Mouse (Mus musculus) frontal cortex, postnatal 10 days (tissue): ENCODE measurements at regions not wholly inside any gene's neighbourhood (a gene's known extent, or its start where the extent isn't known, plus 50 kb on each side); places are given as distances from the start of the nearest gene placed in this dataset.
A peak's percentile ranks its signal among the peaks of the same experiment; 100 is the strongest.
"Not testable (repeated sequence)": the region's sequence is repeated elsewhere in the genome, so short reads cannot be mapped to it uniquely, and the experiment has no call there.

Experiments
- DNase-seq, 2 experiments: peaks; one replicate each; pipeline ENCODE4 v3.0.0; 2022; ENCODE audit warnings: low spot score in 2 of 2, mixed read lengths in 1 of 2

DNA sequence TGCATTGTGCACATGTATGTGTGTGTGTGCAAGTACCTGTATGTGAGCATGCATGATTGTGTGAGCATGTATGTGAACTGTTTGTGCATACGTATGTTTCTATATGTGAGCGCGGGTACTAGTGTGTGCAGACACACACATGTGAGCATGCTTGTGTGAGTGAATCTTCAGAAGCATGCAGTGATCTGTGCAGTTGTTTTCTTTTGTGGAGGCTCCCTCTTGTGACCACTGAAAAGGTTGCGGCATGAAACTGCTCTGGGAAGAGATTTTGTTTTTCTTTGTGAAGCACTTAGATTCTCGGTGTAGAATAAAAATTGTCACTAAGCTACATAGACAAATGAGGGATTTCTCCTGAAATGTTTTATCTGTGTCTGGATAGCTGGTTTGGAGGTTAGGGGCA lies 189.2 kb upstream of the Rapgef5 start:
- not testable (repeated sequence) for DNase-seq

DNA sequence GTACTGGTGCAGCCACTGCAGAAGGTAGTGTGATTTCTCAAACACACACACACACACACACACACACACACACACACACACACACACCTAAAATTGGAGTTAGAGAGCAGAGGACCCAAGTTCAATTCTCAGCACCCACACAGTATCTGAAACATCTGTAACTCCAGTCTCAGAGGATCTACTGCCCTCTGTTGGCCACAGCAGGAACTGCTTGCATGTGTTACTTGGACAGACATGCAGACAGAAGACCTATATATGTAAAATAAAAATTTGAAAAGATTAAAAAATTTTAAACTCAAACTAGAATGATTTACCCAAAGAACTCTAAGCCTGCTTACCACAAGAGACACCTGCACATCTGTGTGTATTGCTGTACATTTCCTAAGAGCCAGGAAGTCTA lies 185.9 kb upstream of the Rapgef5 start:
- DNase-seq, result no peak

DNA sequence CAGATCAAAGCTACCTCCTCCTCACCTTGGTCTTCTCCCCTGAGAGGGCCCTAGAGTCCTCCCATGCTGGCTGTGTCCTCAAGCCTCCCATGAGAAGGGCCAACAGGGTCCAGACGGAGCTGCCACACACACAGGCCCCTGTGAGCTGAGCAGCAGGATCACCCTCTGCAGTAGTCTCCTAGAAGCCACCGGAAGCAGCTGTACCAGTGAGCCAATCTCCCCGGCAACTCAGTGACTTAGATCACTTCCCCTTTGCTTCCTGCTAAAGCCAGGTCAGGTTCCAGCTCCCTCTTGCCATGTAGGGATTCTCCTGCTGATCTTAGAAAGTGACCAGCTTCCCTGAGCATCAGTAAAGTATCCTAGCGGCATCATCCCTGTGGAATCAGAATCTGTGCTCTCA lies 179.4 kb upstream of the Rapgef5 start:
- no peak for DNase-seq

DNA sequence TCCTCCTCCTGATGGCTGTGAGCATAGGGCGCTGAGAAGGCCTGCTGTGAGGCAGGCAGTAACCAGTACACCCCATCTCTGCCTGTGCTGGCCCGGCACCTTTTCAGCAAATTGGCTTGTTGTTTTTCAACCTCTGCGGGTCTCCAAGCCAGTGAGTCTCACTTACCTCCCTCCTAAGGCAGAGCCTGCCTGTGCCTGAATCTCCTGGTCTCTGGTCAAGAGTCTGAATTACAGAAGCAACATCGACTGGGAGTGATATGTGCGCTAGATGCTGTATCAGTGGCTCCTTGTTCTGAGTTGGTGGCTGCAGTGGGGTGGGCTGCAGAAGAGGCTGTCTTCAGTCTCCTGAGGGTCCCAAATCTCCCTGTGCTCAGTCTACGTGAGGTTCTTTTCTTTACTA lies 174.0 kb upstream of the Rapgef5 start:
- DNase-seq, result no peak

DNA sequence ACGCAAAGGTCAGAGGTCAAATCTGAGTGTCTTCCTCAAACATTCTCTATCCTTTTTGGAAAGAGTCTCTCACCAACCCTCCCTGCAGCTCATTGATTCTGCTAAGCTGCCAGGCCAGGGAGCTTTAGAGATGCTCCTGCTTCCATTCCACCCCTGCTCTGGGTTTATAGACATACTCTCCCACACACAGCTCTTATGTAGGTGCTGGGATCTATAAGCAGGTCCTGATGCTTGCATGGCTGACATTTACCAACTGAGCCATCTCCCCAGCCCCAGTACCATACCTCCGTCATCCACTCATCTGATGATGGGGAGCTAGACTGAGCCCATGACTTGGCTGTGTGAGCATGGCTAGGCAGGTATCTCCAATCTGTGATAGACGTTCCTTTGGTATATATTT lies 173.2 kb upstream of the Rapgef5 start:
- no peak for DNase-seq

DNA sequence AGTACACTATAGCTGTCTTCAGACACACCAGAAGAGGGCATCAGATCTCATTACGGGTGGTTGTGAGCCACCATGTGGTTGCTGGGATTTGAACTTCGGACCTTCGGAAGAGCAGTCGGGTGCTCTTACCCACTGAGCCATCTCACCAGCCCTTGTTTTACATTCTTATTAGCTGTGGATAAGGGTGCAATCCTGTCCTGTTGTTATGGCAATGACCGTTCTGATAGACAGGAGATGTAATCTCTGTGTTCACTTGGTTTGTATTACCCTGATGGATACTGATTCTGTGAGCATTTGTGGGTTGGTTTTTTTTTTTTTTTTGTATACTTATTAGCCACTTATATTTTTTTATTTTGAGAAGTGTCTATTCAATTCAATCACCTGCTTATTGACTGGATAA lies 172.7 kb upstream of the Rapgef5 start:
- not testable (repeated sequence) for DNase-seq

DNA sequence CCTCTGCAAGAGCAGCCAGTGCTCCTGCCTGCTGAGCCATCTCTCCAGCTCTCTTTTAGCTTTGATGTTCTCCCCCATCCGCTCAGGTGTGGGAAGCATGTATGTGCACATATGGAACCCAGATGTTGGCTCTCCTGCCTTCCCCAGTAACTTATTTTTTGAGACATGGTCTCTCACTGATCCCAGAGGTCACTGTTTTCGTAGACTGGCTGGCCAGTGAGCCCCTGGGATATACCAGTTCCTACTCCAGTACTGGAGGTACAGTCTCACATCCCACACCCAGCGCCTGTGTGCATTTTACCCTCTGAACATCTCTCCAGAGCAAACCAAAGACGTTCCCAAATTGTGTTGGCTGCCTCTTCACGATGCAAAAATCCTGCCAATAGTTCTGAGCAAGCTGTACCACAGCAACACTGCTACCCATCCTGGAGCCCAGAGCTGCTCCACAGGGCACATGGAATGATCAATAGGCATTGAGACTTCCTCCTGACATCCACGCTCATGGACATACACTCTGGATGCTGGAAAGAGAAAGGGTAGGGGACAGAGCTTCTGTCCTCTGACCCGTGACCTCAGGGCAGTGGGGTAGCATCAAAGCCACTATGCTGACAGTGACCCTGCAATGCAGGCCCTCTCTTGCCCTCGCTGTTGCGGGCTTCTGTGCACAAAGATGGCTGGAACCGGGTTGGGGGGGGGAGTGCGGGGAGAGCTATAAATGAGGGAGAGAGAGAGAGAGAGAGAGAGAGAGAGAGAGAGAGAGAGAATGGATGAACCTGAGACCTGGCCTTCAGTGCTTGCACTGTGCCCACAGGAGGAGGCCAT lies 171.8 kb upstream of the Rapgef5 start:
- peak in 1 of 2 experiments; percentile 29 for DNase-seq

DNA sequence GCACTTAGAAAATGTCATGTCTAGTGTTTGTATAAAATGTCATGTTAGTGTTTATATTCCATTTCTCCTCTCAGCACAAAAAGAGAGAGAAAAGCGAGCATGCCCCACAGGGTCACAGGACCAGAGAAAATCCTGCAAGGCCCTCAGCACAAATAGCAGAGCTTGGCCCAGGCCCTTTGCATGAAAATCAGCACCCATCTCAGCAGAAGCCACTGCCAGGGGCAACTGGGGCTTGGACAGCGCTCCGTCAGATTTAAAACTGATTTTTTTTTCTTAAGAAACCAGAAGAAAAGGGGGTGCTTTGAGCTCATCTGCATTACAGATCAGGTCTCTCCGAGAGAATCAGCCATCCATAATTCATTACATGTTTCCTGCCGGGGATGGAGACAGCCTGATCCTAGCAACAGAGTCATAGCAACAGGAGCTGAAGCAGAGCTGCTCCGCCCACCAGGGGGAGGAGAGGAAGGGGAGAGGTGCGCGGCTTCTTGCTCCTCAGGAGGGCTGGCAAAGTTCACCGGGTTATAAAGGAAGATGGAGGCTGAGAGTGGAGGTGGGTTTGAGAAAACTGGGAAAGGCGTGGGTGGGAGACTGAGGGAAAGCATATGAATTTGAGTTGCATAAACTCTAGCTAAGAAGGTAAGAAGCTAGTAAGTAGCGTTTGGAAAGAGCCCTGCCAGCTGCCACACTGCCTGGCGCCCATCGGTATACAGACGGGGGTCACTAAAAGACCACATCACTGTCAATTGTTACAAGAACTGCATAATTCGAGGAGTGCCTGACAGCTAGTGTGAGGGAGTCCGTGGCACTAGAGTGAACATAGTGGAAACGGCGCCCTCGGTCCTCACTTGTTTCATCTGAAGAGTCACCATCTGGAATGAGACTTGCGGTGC lies 170.9 kb upstream of the Rapgef5 start:
- DNase-seq, result peak; percentile 80 to 87

DNA sequence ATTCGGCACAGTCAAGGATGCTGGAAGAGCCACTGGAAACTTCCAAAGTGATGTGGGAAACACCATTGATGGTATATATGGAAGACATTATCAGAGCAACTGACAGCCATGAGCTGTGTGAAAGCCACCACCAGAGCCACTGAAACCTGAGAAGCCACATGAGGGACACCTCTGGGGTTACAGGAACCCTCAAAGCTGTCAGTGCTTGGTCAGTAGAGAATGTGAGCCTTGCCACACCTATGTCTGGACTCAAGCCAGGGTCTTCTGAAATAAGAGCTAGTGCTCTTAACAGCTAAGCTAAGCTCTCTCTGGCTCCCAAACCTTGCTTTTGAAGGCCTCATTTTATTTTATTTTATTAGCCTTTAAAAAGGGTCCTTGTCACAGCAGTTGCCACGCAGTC lies 170.2 kb upstream of the Rapgef5 start:
- DNase-seq, result no peak

DNA sequence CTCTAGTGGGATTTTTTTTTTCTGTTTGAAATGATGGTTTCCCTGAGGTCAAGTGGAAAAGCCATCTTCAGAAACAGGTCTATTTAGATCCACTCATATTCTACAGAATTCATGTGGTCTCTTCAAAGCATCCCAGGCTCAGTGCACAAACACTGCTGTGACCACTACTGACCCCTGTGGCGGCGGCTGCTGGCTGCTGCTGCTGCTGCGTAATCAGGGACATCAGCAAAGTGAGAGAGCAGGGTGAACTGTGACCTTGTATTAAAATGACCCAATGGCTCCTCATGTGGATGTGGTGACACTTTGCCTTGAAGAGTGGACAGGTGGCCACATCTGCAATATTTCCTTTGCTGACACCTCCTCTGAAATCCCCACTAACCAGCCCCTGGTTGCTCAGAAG lies 169.1 kb upstream of the Rapgef5 start:
- DNase-seq, result no peak

DNA sequence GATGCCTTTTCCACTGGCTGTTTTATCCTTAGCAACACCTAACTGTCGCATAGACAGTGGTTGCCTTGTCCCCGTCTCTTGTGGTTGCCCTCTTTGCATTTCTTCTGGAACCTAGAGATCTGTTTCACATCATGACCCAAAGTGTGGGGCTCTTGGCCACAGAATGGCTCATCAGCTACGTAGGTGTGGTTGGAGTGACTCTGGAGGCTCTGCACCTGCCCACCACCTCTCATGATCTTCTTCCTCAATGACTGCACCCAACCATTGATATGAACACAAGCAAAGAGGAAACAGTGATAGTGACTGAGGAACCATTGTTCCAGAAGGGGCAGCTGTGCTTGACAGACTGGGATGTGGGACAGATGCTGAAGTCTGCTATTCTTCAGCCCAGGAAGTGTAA lies 167.8 kb upstream of the Rapgef5 start:
- DNase-seq, result no peak

DNA sequence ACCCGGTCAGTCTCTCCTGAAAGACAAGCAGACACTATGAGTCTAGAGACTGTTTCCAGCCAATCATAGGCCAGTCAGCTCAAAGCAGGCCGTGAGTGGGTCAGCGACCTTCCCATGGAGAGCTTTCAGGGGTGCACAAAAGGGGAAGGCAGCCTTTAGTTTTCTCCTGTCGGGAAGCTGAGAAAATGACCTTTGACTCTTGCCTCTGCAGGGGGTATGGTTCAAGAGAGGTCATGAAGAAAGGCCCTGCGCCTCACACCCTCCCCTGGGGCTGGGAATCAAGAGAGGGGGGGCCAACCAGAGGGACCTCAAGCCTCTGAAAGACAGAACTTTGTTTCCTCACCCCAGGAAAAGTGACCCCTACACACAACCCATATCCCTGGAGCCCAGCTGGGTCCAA lies 164.4 kb upstream of the Rapgef5 start:
- DNase-seq, result no peak

DNA sequence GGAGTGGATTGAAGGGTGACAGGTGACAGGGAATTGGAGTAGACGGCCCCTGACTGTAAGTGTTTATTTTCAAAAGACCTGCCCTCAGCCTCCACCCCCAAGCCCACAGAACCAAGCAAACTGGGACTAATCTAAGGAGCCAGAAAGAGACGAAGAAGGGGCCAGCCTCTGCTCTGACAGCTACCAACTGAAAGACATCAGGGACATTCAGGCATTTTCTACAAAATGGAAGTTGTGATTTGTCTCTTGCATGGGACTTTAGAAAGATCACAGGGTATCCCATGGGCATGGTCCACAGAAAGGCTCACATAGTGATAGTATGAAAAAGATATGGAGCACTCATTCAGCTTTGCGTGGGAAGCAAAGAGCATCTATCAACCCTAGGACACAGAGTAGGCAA lies 163.8 kb upstream of the Rapgef5 start:
- no peak for DNase-seq

DNA sequence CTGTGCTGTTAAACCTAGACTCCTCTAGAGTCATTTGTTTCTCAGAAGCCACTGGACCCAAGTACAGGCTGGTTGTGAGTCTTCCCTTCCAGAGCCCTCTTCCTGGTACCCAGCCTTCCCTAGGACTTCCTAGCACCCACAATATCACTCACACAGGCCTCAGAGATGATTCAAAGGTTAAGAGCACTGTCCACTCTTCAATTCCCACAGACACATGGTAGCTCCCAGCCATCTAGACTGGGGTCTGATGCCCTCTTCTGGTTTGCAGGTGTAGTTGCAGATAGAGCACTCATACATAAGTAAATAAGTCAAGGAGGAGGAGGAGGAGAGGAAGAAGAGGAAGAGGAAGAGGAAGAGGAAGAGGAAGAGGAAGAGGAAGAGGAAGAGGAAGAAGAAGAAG lies 163.3 kb upstream of the Rapgef5 start:
- no peak for DNase-seq

DNA sequence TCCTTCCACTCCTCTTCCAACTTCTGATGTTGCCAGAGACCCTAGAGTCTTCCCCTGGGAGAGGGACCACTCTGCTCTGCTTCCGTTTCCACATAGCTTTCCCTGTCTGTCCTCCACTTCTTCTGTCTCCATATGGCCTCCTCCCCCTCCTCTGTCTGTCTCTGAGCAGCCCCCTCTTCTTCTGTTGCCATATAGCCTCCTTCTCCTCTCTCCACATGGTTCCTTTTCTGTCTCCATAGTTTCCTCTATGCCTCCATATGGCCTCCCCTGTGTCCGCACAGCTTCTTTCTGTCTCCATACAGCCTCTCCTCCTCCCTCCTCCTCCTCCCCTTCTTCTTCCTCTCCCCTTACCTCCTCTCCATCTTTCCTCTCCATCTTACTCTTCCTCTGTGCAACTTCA lies 158.5 kb upstream of the Rapgef5 start:
- no peak for DNase-seq

DNA sequence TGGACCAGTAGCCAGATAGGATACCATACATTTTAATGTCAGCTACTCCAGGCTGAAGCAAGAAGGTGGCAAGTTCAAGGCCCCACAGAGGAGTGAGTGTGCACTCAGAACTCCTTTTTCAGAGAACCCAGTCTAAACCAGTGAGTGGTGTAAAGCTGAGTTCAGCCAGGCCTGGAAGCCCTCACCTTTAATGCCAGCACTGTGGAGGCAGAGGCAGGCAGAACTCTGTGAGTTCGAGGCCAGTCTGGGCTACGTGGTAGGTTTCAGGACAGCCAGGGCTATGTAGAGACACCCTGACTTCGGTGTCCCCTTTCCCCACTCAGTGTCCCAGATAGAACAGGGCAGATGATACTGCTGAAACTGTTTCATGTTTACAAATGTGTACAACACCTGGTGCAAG lies 157.4 kb upstream of the Rapgef5 start:
- DNase-seq, result no peak

DNA sequence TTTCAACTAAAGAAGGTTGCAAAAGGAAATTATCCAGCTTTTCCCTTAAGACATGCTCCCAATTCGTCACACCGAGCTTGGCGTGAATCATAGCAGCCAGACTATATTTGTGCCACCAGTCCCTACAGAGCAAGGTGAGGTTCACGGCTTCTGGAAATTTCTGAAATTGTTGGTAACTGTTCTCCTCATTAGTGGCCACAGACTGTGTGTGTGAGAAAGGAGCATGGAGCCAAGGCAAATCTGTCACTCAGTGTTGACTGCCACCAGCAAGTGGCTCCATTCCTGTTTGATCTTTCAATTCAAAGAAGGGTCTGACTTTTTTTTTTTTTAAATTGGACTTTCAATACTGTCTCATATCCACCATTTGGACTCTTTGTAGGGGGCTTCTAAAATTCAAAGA lies 156.1 kb upstream of the Rapgef5 start:
- no peak for DNase-seq

DNA sequence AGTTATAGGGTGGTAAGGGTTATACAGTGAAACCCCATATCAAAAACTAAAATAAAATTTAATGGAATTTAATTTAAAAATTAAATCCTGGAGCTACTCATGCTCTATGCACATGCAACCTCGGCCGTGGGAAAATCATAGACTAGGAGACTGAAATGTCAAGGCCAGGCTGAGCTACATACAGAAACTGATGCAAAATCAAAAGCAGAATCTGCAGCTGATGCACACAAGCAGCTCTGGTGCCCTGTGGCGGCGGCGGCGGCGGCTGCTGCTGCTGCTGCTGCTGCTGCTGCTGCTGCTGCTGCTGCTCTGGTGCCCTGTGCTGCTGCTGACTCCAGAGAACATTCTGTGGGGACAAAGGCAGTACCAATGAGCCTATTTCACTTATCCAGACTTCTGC lies 154.5 kb upstream of the Rapgef5 start:
- no peak for DNase-seq

DNA sequence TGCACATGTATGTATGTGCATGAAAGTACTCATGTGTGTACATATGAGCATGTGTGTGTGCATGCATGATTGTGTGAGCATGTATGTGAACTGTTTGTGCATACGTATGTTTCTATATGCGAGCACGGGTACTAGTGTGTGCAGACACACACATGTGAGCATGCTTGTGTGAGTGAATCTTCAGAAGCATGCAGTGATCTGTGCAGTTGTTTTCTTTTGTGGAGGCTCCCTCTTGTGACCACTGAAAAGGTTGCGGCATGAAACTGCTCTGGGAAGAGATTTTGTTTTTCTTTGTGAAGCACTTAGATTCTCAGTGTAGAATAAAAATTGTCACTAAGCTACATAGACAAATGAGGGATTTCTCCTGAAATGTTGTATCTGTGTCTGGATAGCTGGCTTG lies 152.8 kb upstream of the Rapgef5 start:
- not testable (repeated sequence) for DNase-seq

DNA sequence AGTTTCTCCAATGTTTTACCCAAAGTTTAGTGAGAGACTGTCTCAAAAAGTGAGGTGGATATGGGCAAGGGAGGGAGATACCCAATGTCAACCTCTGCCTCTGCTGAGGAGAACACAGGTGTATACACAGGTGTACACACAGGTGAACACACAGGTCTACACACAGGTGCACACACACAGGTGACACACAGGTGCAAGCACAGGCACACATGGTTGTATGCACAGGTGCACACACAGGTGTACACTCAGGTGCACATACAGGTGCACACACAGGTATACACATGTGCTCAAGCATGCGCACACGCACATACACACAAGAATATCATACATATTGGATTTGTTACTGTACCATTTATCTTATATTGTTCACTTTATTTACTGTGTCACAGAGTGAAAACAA lies 151.1 kb upstream of the Rapgef5 start:
- DNase-seq, result no peak

DNA sequence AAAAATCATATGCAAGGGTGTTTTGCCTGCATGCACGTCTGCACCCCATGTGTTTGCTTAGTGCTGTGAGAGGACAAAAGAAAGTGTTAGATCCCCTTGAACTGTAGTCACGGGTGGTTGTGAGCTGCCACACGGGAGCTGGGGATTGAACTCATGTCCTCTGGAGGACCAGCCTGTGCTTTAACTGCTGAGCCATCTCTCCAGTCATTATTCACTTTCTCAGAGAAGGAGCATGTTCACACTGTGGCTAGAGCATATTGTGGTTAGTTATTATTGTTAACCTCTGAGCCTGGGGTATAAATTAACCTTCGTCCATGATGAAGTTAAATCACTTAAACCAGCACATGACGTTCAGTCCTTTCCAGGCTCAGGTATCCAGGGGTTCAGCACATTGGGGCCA lies 150.4 kb upstream of the Rapgef5 start:
- DNase-seq, result no peak

DNA sequence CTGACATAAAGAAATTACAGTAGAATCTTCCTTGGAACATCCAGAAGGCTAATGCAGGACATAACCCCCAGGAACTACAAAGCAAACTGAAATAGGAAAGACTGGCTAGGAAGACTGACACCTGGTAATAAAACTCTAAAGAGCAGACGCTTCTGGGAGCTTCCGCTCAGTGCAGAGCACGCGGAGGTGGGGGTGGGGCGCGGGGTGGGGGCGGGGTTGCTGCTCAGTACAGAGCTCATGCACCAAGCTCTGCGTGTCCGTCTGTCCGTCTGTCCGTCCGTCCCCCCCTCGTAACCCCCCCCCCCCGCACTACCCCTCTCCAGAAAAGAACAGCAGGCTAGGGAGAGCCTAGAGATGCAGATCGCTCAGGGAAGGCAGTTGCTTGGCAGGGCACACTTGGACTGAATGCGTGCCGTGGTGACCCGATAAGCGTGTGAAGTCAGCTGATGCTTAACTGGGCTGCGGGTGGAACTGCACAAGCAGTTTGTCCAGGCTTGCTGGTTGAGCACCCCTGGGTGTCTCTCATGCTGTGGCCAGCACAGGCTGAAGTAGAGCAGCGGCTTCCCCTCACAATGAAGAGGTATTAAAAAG lies 137.9 kb upstream of the Rapgef5 start:
- no peak for DNase-seq
